Mouse (Mus musculus) stomach, embryonic 16.5 days (tissue): Measurements from ENCODE around the gene Pgm2. TPM values are rescaled to one million over a fixed set of nuclear protein-coding genes. Genes with fewer than 3 reads are reported as not detected.
A peak's percentile ranks its signal among the peaks of the same experiment; 100 is the strongest.

ENCODE experiments used
- ATAC-seq: fragments of 200-750 bp; cut with Nextera tagmentation; 2 replicates; pipeline ENCODE4 v1.8.0; 2017; ENCODE audit warnings: moderate number of reproducible peaks, moderate TSS enrichment; ENCODE audit not compliant: insufficient read depth, low FRiP score
- H3K27ac ChIP-seq: fragments of 300-500 bp; sonication (generic); 2 replicates; pipeline ENCODE4 v1.5.1; 2014; ENCODE audit warnings: low read length
- H3K27me3 ChIP-seq: fragments of 300-500 bp; sonication (generic); 2 replicates; pipeline ENCODE4 v1.6.1; 2014; ENCODE audit warnings: low read length, control low read depth, mixed read lengths; ENCODE audit not compliant: control insufficient read depth, insufficient read depth
- H3K36me3 ChIP-seq: fragments of 300-500 bp; sonication (generic); 2 replicates; pipeline ENCODE4 v1.6.1; 2014; ENCODE audit warnings: low read length; ENCODE audit not compliant: control insufficient read depth, insufficient read depth
- H3K4me1 ChIP-seq: fragments of 300-500 bp; sonication (generic); 2 replicates; pipeline ENCODE4 v1.6.1; 2014; ENCODE audit warnings: low read length, control low read depth, mixed read lengths; ENCODE audit not compliant: control insufficient read depth, insufficient read depth
- H3K4me2 ChIP-seq: fragments of 300-500 bp; sonication (generic); 2 replicates; pipeline ENCODE4 v1.6.1; 2014; ENCODE audit warnings: low read depth, low read length, mixed read lengths
- H3K4me3 ChIP-seq: fragments of 300-500 bp; sonication (generic); replicated peaks from 2 replicates; pipeline ENCODE4 v1.5.1; 2014; ENCODE audit warnings: mild to moderate bottlenecking, low read length
- H3K9ac ChIP-seq: fragments of 300-500 bp; sonication (generic); 2 replicates; pipeline ENCODE4 v1.6.1; 2014; ENCODE audit warnings: low read length
- H3K9me3 ChIP-seq: fragments of 300-500 bp; sonication (generic); replicated peaks from 2 replicates; pipeline ENCODE4 v1.6.1; 2016; ENCODE audit warnings: low read length, control low read depth; ENCODE audit not compliant: control insufficient read depth
- WGBS: fragments of 180-500 bp; shearing (Covaris S2); extraction: QIAGEN DNeasy Blood & Tissue Kit; methylation state at CpG from one replicate; pipeline ENCODE4 v1.1.7; 2014; 5-methylcytosine and 5-hydroxymethylcytosine counted together
- polyA plus RNA-seq: library from polyadenylated mRNA; unstranded; fragments of >200 nt; fragmentation: Nextera tagmentation; extraction: Ambion mirVana; gene quantifications from 2 replicates; pipeline ENCODE4 v1.2.1, GENCODE M21; 2015

Pgm2 gene
- polyA plus RNA-seq, 1 experiment from 2014 or later: 39.9 TPM

DNA sequence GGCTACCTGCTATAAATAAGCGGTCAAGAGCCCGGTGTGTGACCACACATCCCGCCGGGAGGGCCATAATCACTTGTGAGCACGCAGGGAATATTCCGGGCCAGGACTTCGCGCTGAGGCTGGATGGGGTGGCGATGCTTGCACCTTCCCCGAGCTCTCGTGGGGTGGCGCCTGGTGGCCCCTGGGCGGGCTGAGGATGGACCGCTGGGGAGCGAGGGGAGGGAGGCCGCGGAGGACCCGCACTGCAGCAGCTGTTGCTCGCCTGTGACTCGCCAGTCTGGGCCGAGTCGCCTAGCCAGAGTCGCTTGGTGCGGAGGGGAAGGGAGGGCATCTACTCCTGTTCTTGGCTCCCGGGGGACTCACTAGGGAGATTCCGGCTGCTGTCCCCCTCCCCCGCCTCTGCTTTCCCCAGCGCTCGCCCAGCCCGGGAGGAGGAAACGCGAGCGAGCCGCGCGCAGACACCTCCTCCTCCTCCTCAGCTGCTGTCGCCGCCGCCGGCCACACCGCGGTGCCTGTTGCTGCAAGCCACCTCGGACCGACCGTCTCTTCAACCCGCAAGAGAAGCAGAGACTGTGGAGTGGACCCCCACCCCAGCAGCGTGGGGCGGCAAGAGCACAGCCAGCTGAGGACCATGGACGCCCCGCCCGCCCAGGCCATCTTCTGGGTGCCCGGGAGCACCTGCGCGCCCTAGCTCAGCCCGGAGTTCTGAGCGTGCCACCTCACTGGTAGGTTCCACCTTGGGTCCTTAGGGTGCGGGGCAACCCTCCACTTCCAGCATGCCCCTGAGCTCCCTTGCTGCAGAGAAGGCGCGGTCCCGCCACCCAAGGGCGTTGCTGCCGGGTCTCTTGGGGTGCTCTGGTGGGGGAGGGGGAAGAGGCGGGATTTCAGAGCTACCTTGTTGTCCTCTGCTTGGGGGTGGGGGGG lies 67.3 kb downstream of the Pgm2 start:
- Histone ChIP-seq H3K27me3 (0 out of 2 replicates have a peak, but pooled peaks cover 2% of the 10 kb centered on the region), H3K4me1 (peaks cover 12% of the 10 kb centered on the region; the same call in 1 of the 2 replicates), H3K4me2 (peak overlapping the region; percentile 66), H3K4me3 (peak overlapping the region; percentile 76), H3K27ac (peak overlapping the region; percentile 32), H3K9me3 (no peaks in the 10 kb centered on the region), H3K9ac (peak overlapping the region; percentile 81), H3K36me3 (no peaks in the 10 kb centered on the region)
- peak; percentile 57 for ATAC-seq
- under 1% methylated on average over 61 of the region's 63 CpGs for WGBS

DNA sequence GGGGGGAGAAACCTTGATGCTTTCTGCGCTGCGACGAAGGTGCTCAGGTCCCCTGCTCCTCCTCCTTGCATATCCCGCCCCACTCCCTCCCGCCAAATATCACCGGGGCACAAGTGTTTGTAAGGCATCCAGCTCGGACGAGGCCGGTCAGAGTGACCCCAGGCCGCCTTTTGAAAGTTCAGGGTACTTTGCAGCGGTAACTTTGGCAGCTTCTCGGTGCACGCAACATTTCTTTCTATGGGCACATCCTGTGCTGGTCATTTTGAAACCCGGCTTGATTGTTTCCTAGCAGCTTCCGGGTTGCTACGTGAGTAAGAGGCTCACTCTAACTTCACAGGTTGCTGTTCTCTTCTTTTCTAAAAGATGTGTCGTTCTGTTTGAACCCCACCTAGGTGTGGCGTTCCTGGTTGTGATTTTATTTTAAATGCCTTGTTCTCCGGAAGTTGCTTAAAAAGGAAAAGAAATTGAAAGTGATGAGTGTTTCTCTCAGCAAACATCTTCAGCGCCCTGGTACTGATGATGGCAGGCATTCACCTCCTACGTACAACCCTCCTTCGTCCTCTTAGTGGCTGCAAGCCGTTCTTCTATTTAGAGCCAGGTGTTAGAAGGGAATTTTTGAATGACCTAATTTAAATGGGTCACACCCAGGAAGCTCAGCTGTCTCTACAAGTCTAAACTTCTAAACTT lies 68.1 kb downstream of the Pgm2 start:
- Histone ChIP-seq H3K36me3 (no peaks in the 10 kb centered on the region), H3K4me3 (peak overlapping the region; percentile 76), H3K9ac (peak overlapping the region; percentile 81), H3K27me3 (0 out of 2 replicates have a peak, but pooled peaks cover 2% of the 10 kb centered on the region), H3K27ac (0 out of 2 replicates have a peak overlapping the region, but pooled peaks have one; percentile 29), H3K4me1 (peaks cover 12% of the 10 kb centered on the region; the same call in 1 of the 2 replicates), H3K4me2 (peak overlapping the region; percentile 66), H3K9me3 (no peaks in the 10 kb centered on the region)
- WGBS: 1% methylated on average over 23 of the region's 23 CpGs
- no peak for ATAC-seq

DNA sequence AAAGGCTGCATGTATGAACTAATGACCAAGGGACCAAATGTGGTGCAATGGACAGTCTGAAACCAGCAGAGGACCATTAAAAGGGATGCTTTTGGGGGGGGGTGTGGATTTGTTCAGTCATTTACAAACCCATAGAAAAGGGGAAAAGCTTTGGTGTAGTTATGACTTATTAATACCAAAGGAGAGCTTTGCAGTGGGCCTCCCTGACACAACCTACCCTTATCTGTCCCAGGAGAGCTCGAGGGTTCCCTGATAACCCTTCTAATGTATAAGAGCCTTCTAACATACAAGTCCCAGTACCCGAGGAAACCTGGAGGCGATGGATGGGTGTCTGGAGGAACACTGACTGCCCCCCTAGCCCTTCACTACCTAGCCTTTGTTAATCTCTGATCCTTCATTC lies 69.2 kb downstream of the Pgm2 start:
- WGBS: 66% methylated on average over 3 of the region's 3 CpGs
- Histone ChIP-seq H3K4me1 (peaks cover 5% of the 10 kb centered on the region; the same call in 1 of the 2 replicates), H3K4me2 (peak overlapping the region; percentile 66; the same call in 1 of the 2 replicates), H3K27me3 (0 out of 2 replicates have a peak, but pooled peaks cover 2% of the 10 kb centered on the region), H3K9me3 (no peaks in the 10 kb centered on the region), H3K36me3 (no peaks in the 10 kb centered on the region), H3K27ac (no peak overlapping the region), H3K4me3 (no peak overlapping the region; the same call in 1 of the 2 replicates), H3K9ac (no peak overlapping the region)
- no peak for ATAC-seq

DNA sequence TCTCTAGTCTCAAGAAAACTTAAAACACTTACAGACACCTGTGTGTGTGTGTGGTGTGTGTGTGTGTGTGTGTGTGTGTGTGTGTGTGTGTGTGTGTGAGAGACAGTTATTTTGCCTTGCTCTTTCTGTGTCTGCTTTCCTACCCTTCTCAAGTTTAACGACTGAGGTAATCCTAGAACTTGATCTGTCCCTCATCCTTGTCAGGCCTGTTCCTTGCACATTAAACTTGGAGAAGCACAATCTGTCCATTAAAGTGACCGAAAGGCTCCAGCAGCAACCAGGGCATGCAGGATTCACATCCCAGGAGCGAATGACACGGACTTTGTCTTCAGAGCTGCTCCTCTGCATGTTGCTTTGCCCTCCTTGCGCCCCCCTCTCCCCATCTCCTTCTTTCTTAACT lies 69.8 kb downstream of the Pgm2 start:
- peaks cover 5% of the 10 kb centered on the region; the same call in 1 of the 2 replicates for H3K4me1 ChIP-seq

DNA sequence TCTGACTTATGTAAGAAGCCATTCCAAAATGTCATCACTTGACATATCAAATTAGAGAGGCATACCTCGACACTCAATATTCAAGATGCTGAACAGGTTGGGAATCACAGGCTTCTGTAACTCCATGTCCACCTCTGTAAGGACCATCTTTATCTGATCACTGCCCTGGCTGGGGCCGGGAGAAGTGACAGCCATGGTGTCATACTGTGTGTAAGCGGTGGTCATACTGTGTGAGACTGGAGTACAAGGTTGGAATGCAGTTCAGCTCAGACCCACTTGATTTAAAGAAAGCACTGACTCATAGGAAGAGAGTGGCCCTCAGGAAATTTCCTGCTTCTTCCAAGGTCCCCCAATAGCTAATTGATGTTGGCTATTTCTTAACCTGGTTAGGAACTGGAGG lies 71.7 kb downstream of the Pgm2 start:
- no peaks in the 10 kb centered on the region for H3K36me3 ChIP-seq
- H3K9ac ChIP-seq: no peak overlapping the region
- ATAC-seq: no peak
- 89% methylated on average over 3 of the region's 3 CpGs for WGBS
- no peaks in the 10 kb centered on the region for H3K27me3 ChIP-seq
- H3K4me1 ChIP-seq: peaks cover 5% of the 10 kb centered on the region; the same call in 1 of the 2 replicates
- H3K4me3 ChIP-seq: no peak overlapping the region
- H3K9me3 ChIP-seq: no peaks in the 10 kb centered on the region
- H3K4me2 ChIP-seq: no peak overlapping the region
- H3K27ac ChIP-seq: no peak overlapping the region

More for the DNA sequence above, 69.8 kb downstream of the Pgm2 start:
- H3K36me3 ChIP-seq: no peaks in the 10 kb centered on the region
- no peak overlapping the region for H3K4me2 ChIP-seq
- 0 out of 2 replicates have a peak, but pooled peaks cover 2% of the 10 kb centered on the region for H3K27me3 ChIP-seq
- no peak overlapping the region for H3K4me3 ChIP-seq
- H3K9ac ChIP-seq: no peak overlapping the region
- H3K9me3 ChIP-seq: no peaks in the 10 kb centered on the region
- ATAC-seq: no peak
- 84% methylated on average over 5 of the region's 5 CpGs for WGBS
- H3K27ac ChIP-seq: no peak overlapping the region

DNA sequence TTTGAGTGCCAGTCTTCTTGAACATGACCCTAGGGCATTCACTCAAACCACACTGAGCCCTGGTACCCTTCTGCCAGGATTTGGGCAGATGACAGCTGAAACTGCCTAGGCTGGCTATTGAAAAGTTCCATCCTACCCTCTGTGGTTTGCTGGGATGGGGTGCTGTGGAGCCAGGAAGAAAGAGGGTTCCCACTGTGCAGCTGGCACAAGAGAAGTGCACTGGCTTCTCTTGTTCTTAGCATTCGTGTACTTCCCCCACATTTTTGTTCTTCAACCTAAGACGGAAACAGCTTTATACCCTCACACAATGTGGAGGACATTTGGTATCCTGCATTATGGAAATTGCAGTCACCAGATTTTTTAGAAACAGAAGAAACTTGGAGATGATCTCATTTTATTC lies 73.1 kb downstream of the Pgm2 start:
- Histone ChIP-seq H3K4me3 (no peak overlapping the region), H3K9me3 (no peaks in the 10 kb centered on the region), H3K9ac (no peak overlapping the region), H3K36me3 (no peaks in the 10 kb centered on the region), H3K27ac (no peak overlapping the region), H3K4me1 (peaks cover 5% of the 10 kb centered on the region; the same call in 1 of the 2 replicates), H3K27me3 (no peaks in the 10 kb centered on the region), H3K4me2 (no peak overlapping the region)
- ATAC-seq: no peak
- 72% methylated on average over 2 of the region's 2 CpGs for WGBS

DNA sequence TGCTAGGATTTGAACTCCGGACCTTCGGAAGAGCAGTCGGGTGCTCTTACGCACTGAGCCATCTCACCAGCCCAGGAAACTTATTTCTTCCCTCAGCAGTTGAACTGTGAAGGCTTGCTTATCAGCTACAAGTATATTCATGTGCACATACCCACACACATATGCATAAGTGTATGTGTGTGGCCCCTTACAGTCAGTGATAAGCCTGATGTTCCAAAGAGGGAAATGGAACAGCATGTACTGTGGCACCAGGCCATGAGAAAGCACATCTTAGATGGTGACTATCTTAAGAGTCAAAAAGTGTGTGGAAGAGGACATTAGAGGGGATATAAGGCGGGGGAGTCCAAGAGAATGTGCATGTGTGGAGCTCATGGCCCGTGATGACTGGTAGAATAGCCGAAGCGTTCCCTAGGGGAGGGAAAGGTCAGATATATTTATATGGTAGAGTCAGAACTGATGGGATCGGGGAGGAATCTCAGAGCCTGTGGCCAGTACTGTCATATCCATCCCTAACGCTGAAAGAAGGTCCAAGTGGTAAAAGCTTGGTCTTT lies 76.3 kb downstream of the Pgm2 start:
- H3K4me1 ChIP-seq: no peaks in the 10 kb centered on the region
- H3K27ac ChIP-seq: no peak overlapping the region
- H3K4me3 ChIP-seq: no peak overlapping the region
- no peaks in the 10 kb centered on the region for H3K36me3 ChIP-seq
- WGBS: 91% methylated on average over 10 of the region's 10 CpGs
- H3K27me3 ChIP-seq: no peaks in the 10 kb centered on the region
- no peak overlapping the region for H3K4me2 ChIP-seq
- no peaks in the 10 kb centered on the region for H3K9me3 ChIP-seq
- no peak for ATAC-seq
- H3K9ac ChIP-seq: no peak overlapping the region

DNA sequence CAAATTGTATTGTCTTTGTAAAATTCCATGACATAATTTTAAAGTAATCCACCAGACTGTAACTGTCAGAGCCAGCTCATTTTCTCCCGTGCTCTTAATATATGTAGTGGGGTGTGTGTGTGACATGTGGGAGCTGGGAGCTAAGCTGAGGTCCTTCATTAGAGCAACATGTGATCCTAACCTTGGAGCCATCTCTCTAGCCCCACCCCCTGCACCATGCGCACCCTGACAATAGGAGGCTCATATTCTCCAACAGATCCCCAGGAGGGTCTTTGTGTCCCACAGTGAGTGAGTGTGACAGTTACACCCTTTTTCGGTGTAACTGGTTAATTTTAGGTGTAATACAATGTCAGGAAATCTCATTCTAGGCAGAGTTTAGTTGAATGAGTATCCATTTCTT lies 80.1 kb downstream of the Pgm2 start:
- Histone ChIP-seq H3K27me3 (no peaks in the 10 kb centered on the region), H3K4me2 (no peak overlapping the region), H3K27ac (no peak overlapping the region), H3K36me3 (no peaks in the 10 kb centered on the region), H3K4me1 (no peaks in the 10 kb centered on the region), H3K4me3 (no peak overlapping the region), H3K9ac (no peak overlapping the region), H3K9me3 (no peaks in the 10 kb centered on the region)
- WGBS: 75% methylated on average over 3 of the region's 3 CpGs
- no peak for ATAC-seq
